Mouse (Mus musculus) splenic B cell, adult 2 months (primary cell): ENCODE data around the gene Olfr1282.
"Not testable (repeated sequence)": the region's sequence is repeated elsewhere in the genome, so short reads cannot be mapped to it uniquely, and the experiment has no call there.

Experiments used
- DNase-seq: peaks from one replicate; pipeline ENCODE4 v3.0.0-alpha.2; 2011; ENCODE audit warnings: low read depth, low spot score
- H3K27me3 ChIP-seq: 2 replicates; pipeline ENCODE4 v1.6.1; 2012; ENCODE audit warnings: mild to moderate bottlenecking, low read length, moderate library complexity, mixed read lengths; ENCODE audit not compliant: control insufficient read depth, poor library complexity, insufficient read depth, severe bottlenecking
- H3K36me3 ChIP-seq: 2 replicates; pipeline ENCODE4 v1.6.1; 2012; ENCODE audit warnings: mild to moderate bottlenecking, low read length, moderate library complexity, mixed read lengths; ENCODE audit not compliant: control insufficient read depth, poor library complexity, insufficient read depth, severe bottlenecking

Olfr1282 gene

DNA sequence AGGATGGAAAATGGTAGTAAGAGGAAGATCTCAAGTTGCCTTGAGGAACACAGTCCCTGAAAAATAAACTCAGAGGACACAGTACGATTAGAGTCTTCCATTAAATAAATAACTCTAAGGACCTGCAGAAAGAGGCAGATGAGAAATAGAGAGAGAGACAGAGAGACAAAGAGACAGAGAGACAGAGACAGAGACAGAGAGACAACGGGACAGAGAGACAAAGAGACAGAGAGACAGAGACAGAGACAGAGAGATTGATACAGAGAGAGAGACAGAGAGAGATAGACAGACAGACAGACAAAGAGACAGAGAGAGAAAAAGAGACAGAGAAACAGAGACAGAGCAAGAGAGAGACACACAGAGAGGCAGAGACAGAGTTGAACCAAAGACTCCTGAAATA, at the start of gene Olfr1282:
TSS of gene Olfr1282 (minus strand) at position 101 of the 400 bp plus-strand sequence.
- no peaks in the 10 kb centered on the region for H3K27me3 ChIP-seq
- DNase-seq = no peak

GRCm38 (mm10) chr2:111375222-111375621, 39.3 kb upstream of the Olfr1282 start, which contains the start of gene Olfr1284:
Gene Olfr1284, plus strand, starts transcription at chr2:111375522.
- Histone ChIP-seq H3K36me3 (no peaks in the 10 kb centered on the region), H3K27me3 (no peaks in the 10 kb centered on the region)
- no peak for DNase-seq

More for the DNA sequence above, at the start of gene Olfr1282:
- no peaks in the 10 kb centered on the region for H3K36me3 ChIP-seq

DNA sequence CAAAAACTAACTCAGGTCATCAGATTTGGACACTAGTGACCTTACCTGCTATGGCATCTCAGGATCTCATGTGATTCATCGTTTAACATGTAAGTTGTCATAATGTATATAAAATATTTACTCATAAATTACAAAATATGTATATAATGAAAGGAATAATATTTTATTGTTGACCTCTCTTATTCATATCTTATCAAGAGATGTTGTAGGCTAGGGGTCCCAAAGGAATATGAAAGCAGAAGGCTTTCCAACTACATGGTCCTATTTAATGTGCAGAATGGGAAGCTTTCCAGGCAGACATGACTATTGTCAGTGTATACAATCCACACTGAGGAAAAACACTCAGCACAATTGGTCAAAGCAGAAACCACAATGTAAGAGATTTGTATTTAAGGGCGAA, 30.6 kb upstream of the Olfr1282 start, which contains the start of gene Olfr1283:
TSS of gene Olfr1283 (plus strand) at position 301 of the 400 bp plus-strand sequence.
- DNase-seq = no peak
- no peaks in the 10 kb centered on the region for H3K27me3 ChIP-seq
- no peaks in the 10 kb centered on the region for H3K36me3 ChIP-seq

DNA sequence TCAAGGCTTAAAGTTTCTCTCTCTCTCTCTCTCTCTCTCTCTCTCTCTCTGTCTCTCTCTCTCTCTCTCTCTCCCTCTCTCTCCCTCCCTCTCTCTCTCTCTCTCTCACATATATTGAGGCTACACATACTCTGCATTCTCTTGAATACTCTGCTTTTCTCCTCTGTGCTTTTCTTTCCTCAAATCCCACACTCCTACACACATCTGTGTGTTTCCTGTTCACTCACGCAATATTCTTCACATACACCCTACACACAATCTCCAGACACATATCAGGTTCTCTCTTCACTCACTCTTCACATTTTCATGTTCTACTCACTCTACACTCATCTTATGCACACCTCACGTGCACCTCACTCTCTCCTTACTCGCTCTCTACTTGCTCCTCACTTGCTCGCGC, 2.2 kb downstream of the Olfr1282 start:
- not testable (repeated sequence) for DNase-seq, H3K27me3 ChIP-seq, H3K36me3 ChIP-seq

DNA sequence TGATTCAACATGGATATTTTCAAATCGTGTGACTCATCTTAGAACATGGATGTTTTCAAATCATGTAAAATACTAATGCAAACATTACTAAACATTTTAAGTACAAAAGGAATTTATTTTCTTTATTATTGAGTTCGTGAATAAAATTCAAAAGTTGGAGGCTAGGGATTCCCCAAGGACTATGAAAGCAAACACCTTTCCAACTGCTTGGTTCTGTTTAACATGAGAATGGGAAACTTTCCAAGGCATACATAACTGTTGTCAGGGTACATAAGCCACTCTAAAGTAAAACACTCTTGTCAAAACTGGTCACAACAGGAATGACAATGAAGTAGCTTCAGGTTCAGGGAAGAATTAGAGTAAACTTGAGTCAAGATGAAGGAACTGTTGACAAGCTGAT, 9.7 kb downstream of the Olfr1282 start, which contains the start of gene Olfr1281:
TSS of gene Olfr1281 (plus strand) at position 301 of the 400 bp plus-strand sequence.
- no peaks in the 10 kb centered on the region for H3K36me3 ChIP-seq
- H3K27me3 ChIP-seq = no peaks in the 10 kb centered on the region
- no peak for DNase-seq

GRCm38 (mm10) chr2:111313717-111314116, 22.2 kb downstream of the Olfr1282 start, which contains the start of gene Olfr1280:
Gene Olfr1280, plus strand, starts transcription at chr2:111314017.
- Histone ChIP-seq H3K36me3 (no peaks in the 10 kb centered on the region), H3K27me3 (no peaks in the 10 kb centered on the region)
- no peak for DNase-seq

DNA sequence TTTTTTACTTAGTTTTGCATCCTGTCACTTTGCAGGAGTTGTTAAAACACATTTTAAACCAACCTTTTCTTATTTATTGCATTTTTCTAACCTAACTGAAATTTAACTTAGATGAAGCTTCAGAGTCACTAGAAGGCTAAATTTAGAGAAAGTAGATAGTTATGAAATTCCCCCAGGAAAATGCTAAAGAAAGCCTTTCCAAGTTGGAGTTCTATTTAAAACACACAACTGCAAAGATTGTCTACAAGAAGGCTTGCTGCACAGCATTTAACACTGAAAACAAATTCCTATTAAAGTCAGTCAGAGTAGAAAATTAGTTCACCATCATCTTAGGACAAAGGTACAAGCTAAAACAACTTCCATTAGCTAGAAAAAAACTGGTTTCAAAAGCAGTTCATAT, 35.5 kb downstream of the Olfr1282 start, which contains the start of gene Olfr1279:
TSS of gene Olfr1279 (plus strand) at position 262 of the 400 bp plus-strand sequence.
- DNase-seq = no peak
- Histone ChIP-seq H3K36me3 (no peaks in the 10 kb centered on the region), H3K27me3 (no peaks in the 10 kb centered on the region)

- DNase-seq = no peak
- Histone ChIP-seq H3K36me3 (no peaks in the 10 kb centered on the region), H3K27me3 (no peaks in the 10 kb centered on the region)
Measured at GRCm38 (mm10) chr2:111298541-111298940, 37.3 kb downstream of the Olfr1282 start.

GRCm38 (mm10) chr2:111289836-111290235, 46.0 kb downstream of the Olfr1282 start, which contains the start of gene Olfr1278:
Gene Olfr1278, plus strand, starts transcription at chr2:111290136.
- H3K36me3 ChIP-seq = no peaks in the 10 kb centered on the region
- DNase-seq = no peak
- H3K27me3 ChIP-seq = no peaks in the 10 kb centered on the region
